Mouse (Mus musculus): ENCODE data around the gene Ctnnb1. TPM values are rescaled to one million over a fixed set of nuclear protein-coding genes. Genes with fewer than 3 reads are reported as not detected.
"Not testable (repeated sequence)": the region's sequence is repeated elsewhere in the genome, so short reads cannot be mapped to it uniquely, and the experiment has no call there.

Gene Ctnnb1
- polyA plus RNA-seq, 1 experiment from 2014 or later, result 740 TPM

DNA sequence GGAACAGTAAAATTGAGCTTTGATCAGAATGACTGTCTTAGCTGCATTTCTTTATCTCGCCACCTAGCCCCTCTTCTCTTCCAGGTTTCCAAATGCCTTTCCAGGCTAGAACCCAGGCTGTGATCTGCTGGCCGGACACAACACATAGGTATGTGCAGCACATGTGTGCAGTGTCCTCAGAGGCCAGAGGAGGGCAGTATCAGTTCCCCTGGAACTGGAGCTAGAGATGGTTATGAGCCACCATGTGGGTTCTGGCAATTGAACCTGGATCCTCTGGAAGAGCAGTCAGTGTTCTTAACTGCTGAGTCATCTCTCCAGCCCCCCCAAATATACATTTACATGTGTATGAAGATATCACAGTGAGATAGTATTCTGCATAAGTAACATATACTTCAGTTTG, 11.4 kb upstream of the Ctnnb1 start:
- H3K4me2 ChIP-seq (replicated peaks; ENCODE audit: low read depth, low read length); H3K9me3 ChIP-seq (ENCODE audit: control insufficient read depth, low read length); H3K9ac ChIP-seq (ENCODE audit: low read depth, low read length); H3K27ac ChIP-seq (ENCODE audit: low read depth, low read length); H3K4me3 ChIP-seq (ENCODE audit: low read length); ATAC-seq (ENCODE audit: low FRiP score, low TSS enrichment); H3K4me1 ChIP-seq (ENCODE audit: control insufficient read depth, insufficient read depth, low read length); H3K27me3 ChIP-seq (ENCODE audit: control insufficient read depth, insufficient read depth, low read length); H3K36me3 ChIP-seq (ENCODE audit: control insufficient read depth, insufficient read depth, low read length): not testable (repeated sequence)
- WGBS, result 98% methylated on average over 2 of the region's 2 CpGs

DNA sequence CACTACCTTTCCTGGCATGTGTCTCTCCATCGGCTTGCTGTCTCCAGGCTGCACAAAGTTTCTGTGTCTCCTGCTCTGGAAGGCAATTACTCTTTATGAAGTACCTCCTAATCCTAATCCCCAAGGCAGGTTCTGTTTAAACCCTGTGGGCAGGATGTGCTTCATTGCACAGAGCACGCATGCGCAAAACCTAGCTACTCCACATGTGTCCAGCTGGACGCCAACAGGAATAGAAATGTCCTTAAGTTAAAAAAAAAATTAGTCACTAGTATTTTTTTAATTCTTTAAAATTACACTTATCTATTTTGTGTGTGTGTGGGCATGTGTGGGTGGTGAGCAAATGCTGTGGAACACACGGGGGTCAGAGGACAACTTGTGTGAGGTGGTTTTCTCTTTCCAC, 10.8 kb upstream of the Ctnnb1 start:
- no peaks in the 10 kb centered on the region for H3K9me3 ChIP-seq (ENCODE audit: control insufficient read depth, low read length)
- WGBS, result 62% methylated on average over 5 of the region's 5 CpGs
- no peak overlapping the region for H3K27ac ChIP-seq (ENCODE audit: low read depth, low read length)
- ATAC-seq (ENCODE audit: low FRiP score, low TSS enrichment), result no peak
- no peak overlapping the region for H3K4me3 ChIP-seq (ENCODE audit: low read length)
- no peaks in the 10 kb centered on the region for H3K27me3 ChIP-seq (ENCODE audit: control insufficient read depth, insufficient read depth, low read length)
- no peaks in the 10 kb centered on the region for H3K36me3 ChIP-seq (ENCODE audit: control insufficient read depth, insufficient read depth, low read length)
- no peak overlapping the region for H3K9ac ChIP-seq (ENCODE audit: low read depth, low read length)
- 0 out of 2 replicates have a peak, but pooled peaks cover 9% of the 10 kb centered on the region for H3K4me1 ChIP-seq (ENCODE audit: control insufficient read depth, insufficient read depth, low read length)
- no peak overlapping the region for H3K4me2 ChIP-seq (replicated peaks; ENCODE audit: low read depth, low read length)

DNA sequence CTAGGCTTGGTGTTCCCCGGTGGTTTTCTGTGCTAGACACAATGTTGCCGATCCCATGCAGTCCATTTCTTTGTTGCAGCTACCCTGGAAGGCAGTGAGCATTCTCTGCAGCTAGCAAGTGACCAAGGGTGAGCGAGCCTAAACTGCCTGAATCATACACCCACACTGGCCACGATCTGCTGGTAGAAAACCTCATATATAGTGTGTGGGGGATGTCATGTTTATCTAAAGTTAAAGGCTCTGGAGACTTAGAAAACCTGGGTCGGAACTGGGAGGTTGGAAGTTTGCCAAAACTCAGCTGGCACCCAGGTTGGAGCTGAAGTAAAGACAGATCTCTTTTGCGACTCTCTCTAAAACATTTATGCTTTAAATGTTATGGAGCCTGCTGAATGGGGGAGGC, 10.4 kb upstream of the Ctnnb1 start:
- Histone ChIP-seq H3K27ac (ENCODE audit: low read depth, low read length) (no peak overlapping the region), H3K4me3 (ENCODE audit: low read length) (no peak overlapping the region), H3K27me3 (ENCODE audit: control insufficient read depth, insufficient read depth, low read length) (no peaks in the 10 kb centered on the region), H3K4me1 (ENCODE audit: control insufficient read depth, insufficient read depth, low read length) (0 out of 2 replicates have a peak, but pooled peaks cover 9% of the 10 kb centered on the region), H3K36me3 (ENCODE audit: control insufficient read depth, insufficient read depth, low read length) (no peaks in the 10 kb centered on the region), H3K9ac (ENCODE audit: low read depth, low read length) (no peak overlapping the region), H3K9me3 (ENCODE audit: control insufficient read depth, low read length) (no peaks in the 10 kb centered on the region), H3K4me2 (replicated peaks; ENCODE audit: low read depth, low read length) (no peak overlapping the region)
- 19% methylated on average over 6 of the region's 6 CpGs for WGBS
- peak; percentile 87 for ATAC-seq (ENCODE audit: low FRiP score, low TSS enrichment)

DNA sequence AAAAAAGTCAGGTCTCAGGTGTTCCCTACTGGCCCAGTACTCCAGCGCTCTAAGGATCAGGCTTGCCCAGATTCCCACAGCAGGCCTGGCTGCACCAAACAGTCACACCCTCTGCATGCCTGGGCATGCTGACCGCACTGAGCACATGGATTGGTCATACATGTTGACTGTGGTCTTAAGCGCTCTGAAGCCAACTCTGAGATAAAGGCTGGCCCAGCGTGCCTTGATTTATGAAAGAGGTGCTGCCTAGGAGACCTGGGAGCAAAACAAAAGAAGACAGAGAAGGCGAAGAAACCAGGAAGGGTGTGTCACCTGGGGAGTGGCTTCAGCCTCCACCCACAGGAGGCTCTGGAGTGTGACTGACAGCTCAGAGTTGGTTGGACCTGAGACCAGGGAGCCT, 9.9 kb upstream of the Ctnnb1 start:
- no peaks in the 10 kb centered on the region for H3K9me3 ChIP-seq (ENCODE audit: control insufficient read depth, low read length)
- no peak overlapping the region for H3K27ac ChIP-seq (ENCODE audit: low read depth, low read length)
- 0 out of 2 replicates have a peak, but pooled peaks cover 9% of the 10 kb centered on the region for H3K4me1 ChIP-seq (ENCODE audit: control insufficient read depth, insufficient read depth, low read length)
- 58% methylated on average over 5 of the region's 5 CpGs for WGBS
- peak; percentile 37; the same call in 1 of the 2 replicates for ATAC-seq (ENCODE audit: low FRiP score, low TSS enrichment)
- no peak overlapping the region for H3K4me2 ChIP-seq (replicated peaks; ENCODE audit: low read depth, low read length)
- H3K4me3 ChIP-seq (ENCODE audit: low read length), result no peak overlapping the region
- H3K27me3 ChIP-seq (ENCODE audit: control insufficient read depth, insufficient read depth, low read length), result no peaks in the 10 kb centered on the region
- H3K36me3 ChIP-seq (ENCODE audit: control insufficient read depth, insufficient read depth, low read length), result no peaks in the 10 kb centered on the region
- no peak overlapping the region for H3K9ac ChIP-seq (ENCODE audit: low read depth, low read length)

DNA sequence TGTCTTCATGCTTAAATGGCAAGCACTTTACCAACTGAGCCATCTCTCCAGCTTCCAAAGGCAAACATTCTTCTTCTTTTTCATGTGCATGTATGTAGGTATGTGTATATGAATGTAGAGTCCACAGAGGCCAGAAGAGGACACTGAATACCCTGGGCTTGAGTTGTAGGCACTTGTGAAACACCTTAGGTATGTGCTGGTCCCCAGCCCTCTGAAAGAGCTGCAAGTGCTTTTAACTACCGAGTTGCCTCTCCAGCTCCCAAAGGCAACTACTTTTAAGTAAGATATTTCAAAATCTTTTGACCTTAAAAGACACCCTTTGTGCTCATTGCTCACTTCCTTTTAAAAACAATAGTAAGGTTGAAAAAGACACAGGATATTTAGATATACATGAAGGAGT, 2.9 kb upstream of the Ctnnb1 start:
- Histone ChIP-seq H3K9me3 (ENCODE audit: control insufficient read depth, low read length) (no peaks in the 10 kb centered on the region), H3K9ac (ENCODE audit: low read depth, low read length) (no peak overlapping the region), H3K27ac (ENCODE audit: low read depth, low read length) (no peak overlapping the region), H3K36me3 (ENCODE audit: control insufficient read depth, insufficient read depth, low read length) (no peaks in the 10 kb centered on the region), H3K27me3 (ENCODE audit: control insufficient read depth, insufficient read depth, low read length) (no peaks in the 10 kb centered on the region), H3K4me3 (ENCODE audit: low read length) (no peak overlapping the region), H3K4me2 (replicated peaks; ENCODE audit: low read depth, low read length) (no peak overlapping the region), H3K4me1 (ENCODE audit: control insufficient read depth, insufficient read depth, low read length) (0 out of 2 replicates have a peak, but pooled peaks cover 3% of the 10 kb centered on the region)
- WGBS, result 48% methylated on average over 1 of the region's 1 CpGs
- no peak for ATAC-seq (ENCODE audit: low FRiP score, low TSS enrichment)

DNA sequence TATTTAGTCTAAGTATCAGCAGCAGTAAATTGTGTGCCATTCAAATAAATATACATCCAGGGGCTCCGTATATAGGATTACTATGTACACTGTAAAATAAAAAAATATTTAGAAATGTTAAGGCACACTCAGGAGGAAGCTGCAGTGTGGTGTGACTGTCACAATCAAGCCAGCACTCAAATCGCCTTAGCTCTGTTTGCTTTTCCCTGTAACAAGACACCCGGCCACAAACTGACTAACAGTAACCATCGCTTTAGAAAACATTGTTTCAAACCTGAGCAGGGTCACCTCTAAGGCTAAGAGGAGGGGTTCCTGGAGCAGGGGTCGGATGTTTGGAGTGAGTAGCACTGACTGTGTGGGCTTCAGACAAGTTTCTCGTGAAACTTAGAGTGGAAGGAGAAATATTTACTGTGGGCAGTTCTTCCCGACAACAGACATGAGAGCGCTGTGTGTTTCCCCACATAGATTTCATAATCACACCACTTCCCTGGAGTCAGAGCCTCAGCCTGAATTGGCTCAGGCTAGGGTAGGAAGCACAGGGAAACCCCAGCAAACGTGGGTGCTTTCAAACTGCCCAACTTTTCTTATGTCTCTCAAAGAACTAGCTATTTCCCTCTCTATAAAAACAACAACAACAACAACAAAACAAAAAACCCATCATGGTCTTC, 1.9 kb upstream of the Ctnnb1 start:
- Histone ChIP-seq H3K9ac (ENCODE audit: low read depth, low read length) (no peak overlapping the region), H3K4me2 (replicated peaks; ENCODE audit: low read depth, low read length) (no peak overlapping the region), H3K27ac (ENCODE audit: low read depth, low read length) (no peak overlapping the region), H3K4me1 (ENCODE audit: control insufficient read depth, insufficient read depth, low read length) (0 out of 2 replicates have a peak, but pooled peaks cover 3% of the 10 kb centered on the region), H3K27me3 (ENCODE audit: control insufficient read depth, insufficient read depth, low read length) (no peaks in the 10 kb centered on the region), H3K9me3 (ENCODE audit: control insufficient read depth, low read length) (no peaks in the 10 kb centered on the region), H3K4me3 (ENCODE audit: low read length) (no peak overlapping the region), H3K36me3 (ENCODE audit: control insufficient read depth, insufficient read depth, low read length) (no peaks in the 10 kb centered on the region)
- WGBS, result 16% methylated on average over 9 of the region's 9 CpGs
- no peak for ATAC-seq (ENCODE audit: low FRiP score, low TSS enrichment)

DNA sequence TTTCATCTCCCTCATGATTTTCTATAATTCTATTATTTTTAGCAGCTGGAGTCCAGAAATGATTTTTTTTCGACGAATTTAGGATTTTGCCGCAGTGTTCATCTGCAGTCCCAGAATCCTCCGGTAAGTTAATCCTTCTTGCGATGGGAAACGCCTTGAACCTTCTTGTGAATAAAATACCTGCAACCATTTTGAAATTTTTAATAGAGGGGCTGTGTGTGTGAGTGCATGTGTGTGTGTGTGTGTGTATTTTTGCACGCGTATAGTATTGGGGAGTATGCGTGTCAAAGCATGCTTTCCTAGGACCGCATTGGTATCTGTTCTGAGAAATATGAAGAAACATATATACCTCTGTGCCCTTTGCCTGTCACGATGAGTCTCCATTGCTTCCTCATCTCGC, 1.0 kb downstream of the Ctnnb1 start:
- H3K4me3 ChIP-seq (ENCODE audit: low read length), result no peak overlapping the region
- no peak overlapping the region for H3K4me2 ChIP-seq (replicated peaks; ENCODE audit: low read depth, low read length)
- H3K36me3 ChIP-seq (ENCODE audit: control insufficient read depth, insufficient read depth, low read length), result no peaks in the 10 kb centered on the region
- no peak overlapping the region for H3K9ac ChIP-seq (ENCODE audit: low read depth, low read length)
- no peak overlapping the region for H3K27ac ChIP-seq (ENCODE audit: low read depth, low read length)
- H3K27me3 ChIP-seq (ENCODE audit: control insufficient read depth, insufficient read depth, low read length), result no peaks in the 10 kb centered on the region
- peaks cover 7% of the 10 kb centered on the region; the same call in 1 of the 2 replicates for H3K4me1 ChIP-seq (ENCODE audit: control insufficient read depth, insufficient read depth, low read length)
- ATAC-seq (ENCODE audit: low FRiP score, low TSS enrichment), result no peak
- no peaks in the 10 kb centered on the region for H3K9me3 ChIP-seq (ENCODE audit: control insufficient read depth, low read length)
- WGBS, result 98% methylated on average over 12 of the region's 12 CpGs

DNA sequence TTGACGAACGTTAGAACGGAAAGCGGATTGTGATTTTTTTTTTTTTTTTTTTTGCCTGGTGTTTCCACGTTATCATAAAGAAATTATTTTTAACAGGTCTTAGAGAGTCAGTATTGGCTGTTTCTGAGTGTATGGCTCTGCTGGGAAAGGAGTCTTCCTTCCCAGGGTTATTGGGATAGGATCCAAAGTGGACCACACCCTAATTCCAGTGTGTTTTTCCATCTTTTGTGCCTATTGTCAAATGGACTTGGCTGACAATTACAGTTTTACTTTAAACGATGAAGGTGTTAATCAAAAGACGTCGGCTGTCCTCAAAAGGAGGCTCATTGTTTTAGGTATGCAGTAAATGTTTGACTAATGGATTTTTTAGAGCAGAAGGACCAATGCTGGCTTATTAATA, 1.8 kb downstream of the Ctnnb1 start:
- no peak overlapping the region for H3K4me2 ChIP-seq (replicated peaks; ENCODE audit: low read depth, low read length)
- H3K4me1 ChIP-seq (ENCODE audit: control insufficient read depth, insufficient read depth, low read length), result peaks cover 10% of the 10 kb centered on the region
- no peaks in the 10 kb centered on the region for H3K9me3 ChIP-seq (ENCODE audit: control insufficient read depth, low read length)
- H3K4me3 ChIP-seq (ENCODE audit: low read length), result no peak overlapping the region
- 73% methylated on average over 8 of the region's 8 CpGs for WGBS
- ATAC-seq (ENCODE audit: low FRiP score, low TSS enrichment), result no peak
- no peak overlapping the region for H3K27ac ChIP-seq (ENCODE audit: low read depth, low read length)
- H3K36me3 ChIP-seq (ENCODE audit: control insufficient read depth, insufficient read depth, low read length), result no peaks in the 10 kb centered on the region
- no peak overlapping the region for H3K9ac ChIP-seq (ENCODE audit: low read depth, low read length)
- no peaks in the 10 kb centered on the region for H3K27me3 ChIP-seq (ENCODE audit: control insufficient read depth, insufficient read depth, low read length)

DNA sequence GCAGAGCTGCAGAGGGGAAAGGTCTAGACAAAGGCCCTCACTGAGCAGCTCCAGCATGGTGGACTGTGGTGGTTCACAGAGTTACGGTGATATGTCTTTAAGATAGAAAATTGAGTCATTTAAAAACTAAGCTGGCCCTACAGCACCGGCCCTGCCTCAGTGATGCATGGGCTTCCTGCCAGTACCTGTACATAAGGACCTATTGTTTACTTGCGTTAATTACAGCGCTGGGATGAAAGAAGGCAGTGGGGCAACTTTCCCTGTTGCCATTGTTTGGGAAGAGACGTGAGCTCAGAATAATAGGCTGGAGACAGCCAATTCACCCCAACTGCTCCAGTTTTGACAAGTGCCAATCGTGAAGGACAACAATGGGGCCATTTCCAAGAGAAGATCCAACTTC, 3.4 kb downstream of the Ctnnb1 start:
- Histone ChIP-seq H3K36me3 (ENCODE audit: control insufficient read depth, insufficient read depth, low read length) (peaks cover under 1% of the 10 kb centered on the region; the same call in 1 of the 2 replicates), H3K4me3 (ENCODE audit: low read length) (no peak overlapping the region), H3K27ac (ENCODE audit: low read depth, low read length) (no peak overlapping the region), H3K9ac (ENCODE audit: low read depth, low read length) (no peak overlapping the region), H3K9me3 (ENCODE audit: control insufficient read depth, low read length) (no peaks in the 10 kb centered on the region), H3K4me2 (replicated peaks; ENCODE audit: low read depth, low read length) (no peak overlapping the region), H3K4me1 (ENCODE audit: control insufficient read depth, insufficient read depth, low read length) (peaks cover 21% of the 10 kb centered on the region), H3K27me3 (ENCODE audit: control insufficient read depth, insufficient read depth, low read length) (no peaks in the 10 kb centered on the region)
- ATAC-seq (ENCODE audit: low FRiP score, low TSS enrichment), result no peak
- 64% methylated on average over 6 of the region's 6 CpGs for WGBS
